Mouse (Mus musculus) cerebellum, adult 9-11 months (tissue): Measurements from ENCODE around the gene Trim63.
"Not testable (repeated sequence)": the region's sequence is repeated elsewhere in the genome, so short reads cannot be mapped to it uniquely, and the experiment has no call there.

Experiments
- DNase-seq: peaks from one replicate; pipeline ENCODE4 v3.0.0; 2022

Trim63 gene

DNA sequence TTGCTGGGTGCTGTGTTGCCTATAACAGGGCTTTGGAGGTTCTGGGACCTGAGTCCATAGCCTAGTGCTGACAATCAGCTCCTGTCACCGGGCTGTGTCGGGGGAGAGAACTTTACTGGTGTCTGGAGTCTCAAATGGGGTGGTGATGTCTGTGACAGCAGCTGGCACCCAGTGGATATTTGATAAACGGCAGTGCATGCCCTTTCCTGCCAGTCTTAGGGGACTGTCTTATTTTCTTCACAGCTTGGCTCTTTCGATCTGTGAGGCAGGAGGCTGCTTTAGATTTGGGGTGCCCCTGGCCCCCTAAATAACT lies 15.5 kb upstream of the Trim63 start:
- no peak for DNase-seq

GRCm38 (mm10) chr4:134300316-134300715 lies 14.6 kb upstream of the Trim63 start:
- no peak for DNase-seq

GRCm38 (mm10) chr4:134302084-134302483 lies 12.8 kb upstream of the Trim63 start:
- no peak for DNase-seq

GRCm38 (mm10) chr4:134306963-134307362 lies 8.0 kb upstream of the Trim63 start:
- no peak for DNase-seq

GRCm38 (mm10) chr4:134307367-134308072 lies 7.4 kb upstream of the Trim63 start:
- no peak for DNase-seq

DNA sequence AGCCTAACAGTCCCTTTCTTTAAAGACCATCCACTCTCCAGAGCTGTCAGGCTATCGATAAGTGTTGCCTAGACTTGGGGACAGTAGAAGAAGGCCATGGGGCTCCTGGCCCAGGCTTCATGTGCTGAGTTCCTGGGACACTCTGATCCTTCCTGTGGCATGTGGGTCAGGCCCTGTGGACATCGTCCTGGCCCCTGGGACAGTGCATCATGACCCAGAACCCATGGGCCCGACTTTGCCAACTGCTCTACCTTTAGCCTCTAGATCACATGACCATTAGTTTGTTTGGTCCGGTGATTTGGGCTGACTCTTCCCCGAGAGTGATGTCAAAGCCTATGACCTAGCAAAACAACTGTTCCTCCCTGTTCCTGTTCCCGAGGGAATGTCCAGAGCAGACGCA lies 4.8 kb upstream of the Trim63 start:
- DNase-seq, result no peak

GRCm38 (mm10) chr4:134310656-134311055 lies 4.3 kb upstream of the Trim63 start:
- DNase-seq, result no peak

DNA sequence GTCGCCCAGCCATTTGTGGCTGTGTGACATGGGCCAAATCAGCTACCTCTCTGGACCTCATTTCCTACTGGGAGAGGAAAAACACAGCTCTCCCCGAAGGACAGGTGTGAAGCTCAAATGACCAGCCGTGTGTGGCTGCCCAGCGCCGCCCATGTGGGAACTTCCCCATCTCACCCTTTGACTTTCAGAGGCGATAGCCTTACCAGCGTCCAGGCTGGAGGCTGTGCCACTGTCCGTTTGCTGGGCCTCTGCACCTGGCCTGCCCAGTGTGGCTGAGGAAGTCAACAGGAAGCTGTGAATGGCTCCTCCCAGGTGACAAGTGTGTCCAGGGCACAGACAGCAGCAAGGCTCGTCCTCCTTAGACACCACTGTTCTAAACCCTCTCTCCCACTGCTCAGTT lies 3.1 kb upstream of the Trim63 start:
- no peak for DNase-seq

DNA sequence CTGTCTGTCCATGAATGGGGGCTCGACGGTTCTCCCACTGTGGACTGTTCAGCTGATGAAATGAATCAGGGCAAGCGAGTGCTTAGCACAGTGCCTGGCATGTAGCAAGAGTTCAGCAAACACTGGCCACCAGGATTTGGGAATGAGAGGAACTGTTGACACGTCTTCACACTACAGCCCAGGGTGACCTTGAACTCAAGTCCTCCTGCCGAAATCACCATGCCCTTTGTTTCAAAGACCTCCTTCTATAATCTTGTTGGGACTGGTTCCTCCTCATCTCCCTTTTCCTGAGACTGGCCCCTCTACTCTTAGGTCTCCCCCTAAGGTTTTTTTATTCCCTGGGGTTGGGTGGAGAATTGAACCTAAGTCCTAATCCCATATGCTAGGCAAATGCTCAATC lies 2.6 kb upstream of the Trim63 start:
- DNase-seq, result no peak

GRCm38 (mm10) chr4:134312901-134313300 lies 2.0 kb upstream of the Trim63 start:
- no peak for DNase-seq

- DNase-seq, result no peak
Measured at GRCm38 (mm10) chr4:134314081-134314655, 752 bp upstream of the Trim63 start.

DNA sequence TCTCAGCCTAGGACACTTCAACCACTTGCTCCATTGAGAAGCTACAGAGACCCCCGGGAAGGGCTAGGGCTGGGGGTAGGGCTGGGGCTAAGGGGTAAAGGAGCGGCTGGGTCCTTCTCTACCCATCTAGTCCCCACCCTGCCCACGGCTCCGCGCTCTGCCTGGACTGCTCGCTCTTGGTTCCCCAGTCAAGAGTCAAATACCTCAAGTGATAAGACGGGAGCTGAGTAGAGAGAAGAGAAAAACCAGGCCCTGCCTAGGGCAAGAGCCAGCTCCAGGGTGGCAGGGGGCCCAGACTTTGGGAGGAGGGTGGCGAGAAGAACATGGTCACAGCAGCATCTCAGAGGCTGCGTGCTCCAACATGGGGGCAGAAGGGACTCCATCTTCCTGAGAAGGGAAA lies 550 bp downstream of the Trim63 start:
- no peak for DNase-seq

GRCm38 (mm10) chr4:134316390-134316789 lies 1.5 kb downstream of the Trim63 start:
- no peak for DNase-seq

- DNase-seq, result no peak
Measured at GRCm38 (mm10) chr4:134319074-134319473, 4.2 kb downstream of the Trim63 start.

DNA sequence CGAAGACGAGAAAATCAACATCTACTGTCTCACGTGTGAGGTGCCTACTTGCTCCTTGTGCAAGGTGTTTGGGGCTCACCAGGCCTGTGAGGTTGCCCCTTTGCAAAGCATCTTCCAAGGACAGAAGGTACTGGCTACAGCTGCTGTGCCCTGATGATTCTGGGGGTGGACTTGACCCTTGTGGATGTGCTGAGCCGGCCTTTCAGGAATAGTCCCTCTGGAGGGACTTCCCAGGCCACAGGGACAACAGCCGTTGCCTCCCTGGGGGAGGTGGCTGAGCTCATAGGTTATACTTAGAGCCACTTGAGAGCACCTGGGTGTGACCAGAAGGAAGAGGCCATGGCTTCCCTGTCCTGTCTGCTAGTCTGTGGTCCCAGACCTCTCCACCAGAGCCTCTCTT lies 4.8 kb downstream of the Trim63 start:
- DNase-seq, result no peak

GRCm38 (mm10) chr4:134321524-134321923 lies 6.6 kb downstream of the Trim63 start:
- DNase-seq, result no peak

- DNase-seq, result no peak
Measured at GRCm38 (mm10) chr4:134324655-134325054, 9.7 kb downstream of the Trim63 start.

- DNase-seq, result no peak
Measured at GRCm38 (mm10) chr4:134326859-134327530, 12.1 kb downstream of the Trim63 start.

- DNase-seq, result no peak
Measured at GRCm38 (mm10) chr4:134328151-134328550, 13.2 kb downstream of the Trim63 start.

GRCm38 (mm10) chr4:134328832-134329231 lies 13.9 kb downstream of the Trim63 start:
- no peak for DNase-seq

DNA sequence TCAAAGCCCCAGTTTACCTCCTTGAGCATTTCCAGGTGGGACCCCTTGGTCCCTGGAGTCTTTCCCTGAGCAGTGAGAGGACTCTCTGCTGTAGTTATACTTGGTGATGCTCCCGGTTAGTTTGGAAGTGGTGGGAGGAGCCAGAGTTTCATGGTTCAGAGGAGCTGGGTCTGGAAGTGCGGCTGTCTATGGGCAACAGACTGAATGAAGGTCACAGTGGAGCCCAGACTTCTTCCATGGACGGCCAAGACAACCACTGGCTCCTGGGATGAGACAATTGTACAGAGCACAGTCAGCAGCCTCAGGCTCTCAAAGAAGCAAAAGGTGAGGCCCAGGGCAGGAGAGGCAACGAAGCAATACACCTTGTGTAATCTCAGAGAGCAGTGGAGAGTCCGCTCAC lies 15.4 kb downstream of the Trim63 start:
- DNase-seq, result no peak

DNA sequence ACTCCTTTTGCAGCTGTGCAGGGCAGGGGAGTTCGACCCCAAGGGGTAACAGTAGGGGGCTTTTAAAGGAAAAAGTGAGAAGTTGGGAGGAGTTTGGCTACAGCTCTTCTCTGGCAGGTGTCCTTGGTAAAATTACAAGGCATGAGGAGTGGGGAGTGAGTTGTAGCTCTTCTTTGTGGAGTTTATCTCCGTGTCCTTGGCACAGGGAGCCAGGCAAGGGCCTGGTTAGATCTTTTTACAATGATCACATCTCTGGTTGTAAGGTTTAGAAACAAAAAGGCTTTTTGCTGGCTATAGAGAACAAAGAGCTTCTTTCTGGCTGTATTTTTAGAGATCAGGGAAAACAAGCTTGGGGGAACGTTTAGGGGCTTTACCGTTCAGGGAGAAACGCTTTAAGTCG lies 26.3 kb downstream of the Trim63 start:
- DNase-seq, result not testable (repeated sequence)

GRCm38 (mm10) chr4:134342213-134342779 lies 27.4 kb downstream of the Trim63 start:
- DNase-seq, result no peak
